Mouse (Mus musculus) midbrain, embryonic 14.5 days (tissue): ENCODE measurements around the gene Dppa3. TPM values are rescaled to one million over a fixed set of nuclear protein-coding genes. Genes with fewer than 3 reads are reported as not detected.

Source experiments
- ATAC-seq: fragments of 200-750 bp; cut with Nextera tagmentation; 2 replicates; pipeline ENCODE4 v1.8.0; 2017; ENCODE audit warnings: moderate number of reproducible peaks, moderate library complexity; ENCODE audit not compliant: low FRiP score, low TSS enrichment
- DNase-seq: peaks from one replicate; pipeline ENCODE4 v3.0.0-alpha.2; 2015
- H3K27ac ChIP-seq: fragments of 300-500 bp; sonication (generic); replicated peaks from 2 replicates; pipeline ENCODE4 v1.5.1; 2014; ENCODE audit warnings: mild to moderate bottlenecking, low read depth, low read length, moderate library complexity
- H3K27me3 ChIP-seq: fragments of 300-500 bp; sonication (generic); 2 replicates; pipeline ENCODE4 v1.6.1; 2014; ENCODE audit warnings: low read length, control low read depth, mixed read lengths; ENCODE audit not compliant: control insufficient read depth, insufficient read depth
- H3K36me3 ChIP-seq: fragments of 300-500 bp; sonication (generic); 2 replicates; pipeline ENCODE4 v1.6.1; 2014; ENCODE audit warnings: low read length, control low read depth; ENCODE audit not compliant: control insufficient read depth, insufficient read depth
- H3K4me1 ChIP-seq: fragments of 300-500 bp; sonication (generic); 2 replicates; pipeline ENCODE4 v1.6.1; 2014; ENCODE audit warnings: mild to moderate bottlenecking, antibody characterized with exemption, low read length, control low read depth; ENCODE audit not compliant: control insufficient read depth, insufficient read depth
- H3K4me2 ChIP-seq: fragments of 300-500 bp; sonication (generic); 2 replicates; pipeline ENCODE4 v1.6.1; 2014; ENCODE audit warnings: mild to moderate bottlenecking, low read length, moderate library complexity
- H3K4me3 ChIP-seq: fragments of 300-500 bp; sonication (generic); replicated peaks from 2 replicates; pipeline ENCODE4 v1.5.1; 2014; ENCODE audit warnings: low read depth, low read length
- H3K9ac ChIP-seq: fragments of 300-500 bp; sonication (generic); replicated peaks from 2 replicates; pipeline ENCODE4 v1.6.1; 2014; ENCODE audit warnings: mild to moderate bottlenecking, low read length, moderate library complexity
- H3K9me3 ChIP-seq: fragments of 300-500 bp; sonication (generic); 2 replicates; pipeline ENCODE4 v1.6.1; 2016; ENCODE audit warnings: low read length, control low read depth, mixed read lengths; ENCODE audit not compliant: control insufficient read depth
- WGBS: fragments of 180-500 bp; shearing (Covaris S2); extraction: QIAGEN DNeasy Blood & Tissue Kit; methylation state at CpG from one replicate; pipeline ENCODE4 v1.1.7; 2014; 5-methylcytosine and 5-hydroxymethylcytosine counted together
- polyA plus RNA-seq: library from polyadenylated mRNA; unstranded; fragments of >200 nt; fragmentation: Nextera tagmentation; extraction: Ambion mirVana; gene quantifications from 2 replicates; pipeline ENCODE4 v1.2.1, GENCODE M21; 2014

Gene Dppa3
- polyA plus RNA-seq, 1 experiment from 2014 or later: not detected

DNA sequence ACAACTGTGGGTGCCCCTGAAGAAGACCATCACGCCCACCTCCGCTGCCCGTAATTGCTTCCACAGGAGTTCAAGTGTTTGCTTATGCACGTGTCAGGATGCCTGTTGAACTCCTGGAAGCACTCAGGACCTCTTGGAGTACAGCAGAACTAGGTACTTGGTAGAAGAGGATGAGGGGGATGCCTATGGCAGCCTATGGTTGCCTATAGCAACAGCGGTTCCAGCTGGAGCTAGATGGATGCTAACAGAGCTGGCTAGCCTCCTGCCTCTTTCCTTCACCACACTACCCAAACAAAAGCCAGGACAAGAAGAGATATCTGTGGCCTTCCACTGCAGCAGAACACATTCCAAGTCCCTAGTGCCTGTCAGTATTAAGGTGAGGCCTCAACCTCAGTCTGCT lies 41.5 kb downstream of the Dppa3 start:
- Histone ChIP-seq H3K4me1 (no peaks in the 10 kb centered on the region), H3K27ac (no peak overlapping the region), H3K4me3 (no peak overlapping the region), H3K4me2 (no peak overlapping the region), H3K9me3 (no peaks in the 10 kb centered on the region), H3K27me3 (no peaks in the 10 kb centered on the region), H3K9ac (no peak overlapping the region), H3K36me3 (no peaks in the 10 kb centered on the region)
- no peak for DNase-seq
- 63% methylated on average over 5 of the region's 5 CpGs for WGBS
- ATAC-seq: no peak

DNA sequence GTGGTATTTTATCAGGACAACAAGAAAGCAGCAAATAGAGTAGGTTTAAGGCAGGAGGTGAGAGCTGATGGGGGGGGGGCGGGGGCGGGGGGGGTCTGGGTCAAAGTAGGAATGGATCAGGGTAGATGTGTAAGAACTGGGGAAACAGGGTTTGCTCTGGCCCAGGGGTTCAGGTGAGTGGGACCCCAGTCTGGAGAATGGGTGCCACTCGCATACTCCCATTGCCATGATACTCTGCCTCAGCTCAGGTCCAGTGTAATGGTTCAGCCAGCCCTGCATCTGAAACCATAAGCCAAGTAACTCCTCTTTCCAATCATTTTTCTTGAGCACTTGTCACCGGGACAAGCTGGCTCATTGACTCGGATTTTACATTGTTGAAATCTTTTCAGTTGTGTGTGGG lies 42.6 kb downstream of the Dppa3 start:
- H3K4me1 ChIP-seq: no peaks in the 10 kb centered on the region
- no peak for DNase-seq
- WGBS: 82% methylated on average over 5 of the region's 5 CpGs

DNA sequence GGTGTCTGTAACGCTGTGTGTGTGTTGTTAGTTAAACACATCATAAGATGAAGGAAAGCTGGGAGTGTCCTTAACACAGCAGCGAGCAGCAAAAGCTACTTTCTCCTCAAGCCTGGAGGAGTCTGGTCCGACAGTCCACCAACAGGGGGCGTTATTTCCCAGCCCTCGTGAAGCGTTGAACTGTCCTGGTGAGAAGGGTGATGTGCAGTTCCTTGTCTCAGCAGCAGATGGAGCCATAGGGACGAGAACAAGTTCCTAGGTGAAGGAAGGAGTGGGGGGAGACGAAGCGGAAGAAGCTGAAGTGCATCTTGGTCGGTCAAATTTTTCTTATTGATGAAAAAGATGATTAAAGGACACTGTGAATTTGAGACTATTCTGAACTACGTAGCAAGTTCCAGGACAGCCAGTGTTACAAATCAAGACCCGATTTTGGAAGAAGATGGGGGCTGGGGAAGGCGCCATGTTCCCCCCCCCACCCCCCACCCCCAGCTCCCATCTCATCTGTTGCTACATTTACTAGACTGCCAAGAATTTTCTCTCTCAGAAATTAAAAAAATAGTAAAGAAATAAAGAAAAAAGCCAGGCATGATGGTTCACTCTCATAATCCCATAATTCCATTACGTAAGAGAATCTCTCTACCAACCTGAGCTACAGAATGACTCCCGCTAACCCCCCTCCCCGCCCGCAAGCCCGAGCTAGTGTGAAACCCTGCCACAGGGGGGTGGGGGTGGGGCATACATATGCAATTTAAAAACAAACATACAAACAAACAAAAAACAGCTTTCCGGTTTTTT lies 43.4 kb downstream of the Dppa3 start:
- WGBS: 6% methylated on average over 19 of the region's 19 CpGs
- Histone ChIP-seq H3K9ac (peak overlapping the region; percentile 34), H3K4me3 (peak overlapping the region; percentile 37), H3K36me3 (no peaks in the 10 kb centered on the region), H3K27ac (0 out of 2 replicates have a peak overlapping the region, but pooled peaks have one; percentile 67), H3K4me2 (peak overlapping the region; percentile 56), H3K4me1 (no peaks in the 10 kb centered on the region), H3K9me3 (no peaks in the 10 kb centered on the region), H3K27me3 (no peaks in the 10 kb centered on the region)
- DNase-seq (peak; percentile 98), ATAC-seq (peak; percentile 85)

More for the DNA sequence above, 42.6 kb downstream of the Dppa3 start:
- H3K4me3 ChIP-seq: no peak overlapping the region
- no peak overlapping the region for H3K4me2 ChIP-seq
- no peaks in the 10 kb centered on the region for H3K27me3 ChIP-seq
- no peaks in the 10 kb centered on the region for H3K36me3 ChIP-seq
- H3K9ac ChIP-seq: no peak overlapping the region
- H3K9me3 ChIP-seq: no peaks in the 10 kb centered on the region
- 0 out of 2 replicates have a peak, but pooled peaks have one; percentile 6 for ATAC-seq
- H3K27ac ChIP-seq: no peak overlapping the region

DNA sequence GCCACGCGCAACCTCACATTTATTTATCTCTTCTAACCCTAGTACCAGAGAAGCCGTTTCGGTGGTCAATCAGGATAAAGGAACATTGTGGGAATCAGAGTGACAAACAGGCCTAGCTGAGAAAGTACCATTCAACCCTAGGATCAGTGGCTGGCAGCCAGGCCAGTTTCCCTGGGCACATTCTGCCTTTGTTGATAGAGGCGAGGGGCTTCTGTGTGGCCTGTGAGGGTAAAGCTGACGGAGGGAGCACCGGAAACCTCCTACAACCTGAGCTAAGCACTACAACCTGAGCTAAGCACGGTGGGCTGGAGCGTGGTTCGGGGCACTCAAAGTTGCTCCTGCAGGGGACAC lies 44.0 kb downstream of the Dppa3 start:
- peak; percentile 18; the same call in 1 of the 2 replicates for ATAC-seq
- Histone ChIP-seq H3K4me3 (peak overlapping the region; percentile 37), H3K4me2 (peak overlapping the region; percentile 56), H3K4me1 (no peaks in the 10 kb centered on the region), H3K9me3 (no peaks in the 10 kb centered on the region), H3K36me3 (no peaks in the 10 kb centered on the region), H3K27ac (peak overlapping the region; percentile 67), H3K9ac (peak overlapping the region; percentile 34), H3K27me3 (no peaks in the 10 kb centered on the region)
- WGBS: 14% methylated on average over 10 of the region's 10 CpGs
- peak; percentile 67 for DNase-seq

- Histone ChIP-seq H3K9me3 (no peaks in the 10 kb centered on the region), H3K27me3 (no peaks in the 10 kb centered on the region), H3K4me2 (no peak overlapping the region), H3K4me1 (no peaks in the 10 kb centered on the region), H3K36me3 (no peaks in the 10 kb centered on the region), H3K9ac (no peak overlapping the region), H3K4me3 (no peak overlapping the region), H3K27ac (no peak overlapping the region)
- DNase-seq (no peak), ATAC-seq (no peak)
- WGBS: 93% methylated on average over 4 of the region's 4 CpGs
Observed at GRCm38 (mm10) chr6:122670841-122671240, 44.6 kb downstream of the Dppa3 start.

DNA sequence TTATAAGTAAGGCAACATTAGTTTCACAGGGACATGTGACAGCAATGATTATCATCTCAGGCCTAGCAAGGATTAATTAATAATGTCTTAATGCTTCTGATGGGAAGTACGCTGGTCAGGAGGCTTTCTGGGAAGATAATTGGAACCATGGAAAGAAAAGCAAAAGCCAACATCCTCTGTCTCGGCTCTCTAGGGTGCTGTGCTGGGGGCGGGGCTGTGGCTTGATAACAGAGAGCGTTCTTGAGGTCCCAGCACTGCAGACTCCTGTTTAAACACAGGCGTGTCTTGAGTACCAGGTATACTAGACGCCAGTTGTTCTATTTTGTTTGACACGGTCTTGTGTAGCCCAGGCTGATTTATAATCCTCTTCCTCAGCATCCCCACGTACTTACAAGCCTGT lies 46.5 kb downstream of the Dppa3 start:
- ATAC-seq (no peak), DNase-seq (no peak)
- 65% methylated on average over 8 of the region's 8 CpGs for WGBS
- no peak overlapping the region for H3K9ac ChIP-seq
- no peak overlapping the region for H3K27ac ChIP-seq
- no peak overlapping the region for H3K4me3 ChIP-seq
- no peaks in the 10 kb centered on the region for H3K36me3 ChIP-seq
- no peaks in the 10 kb centered on the region for H3K27me3 ChIP-seq
- H3K4me2 ChIP-seq: no peak overlapping the region
- no peaks in the 10 kb centered on the region for H3K4me1 ChIP-seq
- H3K9me3 ChIP-seq: no peaks in the 10 kb centered on the region

Other genes starting within 250 kb of the Dppa3 start
- gene Rimklb, start 127.6 kb upstream of the Dppa3 start, polyA plus RNA-seq: 109 and 133 TPM in 2 replicates
- gene Mfap5, start 120.6 kb upstream of the Dppa3 start, polyA plus RNA-seq: 1.0 and 1.6 TPM in 2 replicates
- 0.81 and 0.95 TPM in 2 replicates for gene Aicda, start 72.6 kb upstream of the Dppa3 start, polyA plus RNA-seq
- 0.31 and 1.6 TPM in 2 replicates for gene Apobec1, start 24.0 kb upstream of the Dppa3 start, polyA plus RNA-seq
- 0.13 TPM in 1 of 2 replicates, not detected in the other for gene Gdf3, start 16.3 kb upstream of the Dppa3 start, polyA plus RNA-seq
- 0.11 TPM in 1 of 2 replicates, not detected in the other for gene Nanog, start 81.1 kb downstream of the Dppa3 start, polyA plus RNA-seq
- 21.7 and 28.4 TPM in 2 replicates for gene Slc2a3, start 175.2 kb downstream of the Dppa3 start, polyA plus RNA-seq
- gene Foxj2, start 193.5 kb downstream of the Dppa3 start, polyA plus RNA-seq: 9.0 and 10.1 TPM in 2 replicates
- gene C3ar1, start 229.8 kb downstream of the Dppa3 start, polyA plus RNA-seq: 0.62 and 2.0 TPM in 2 replicates
- gene Necap1, start 248.1 kb downstream of the Dppa3 start, polyA plus RNA-seq: 119 and 135 TPM in 2 replicates